Mouse (Mus musculus) embryonic facial prominence, embryonic 11.5 days (tissue): ENCODE results near the gene Gm10139. TPM values are rescaled to one million over a fixed set of nuclear protein-coding genes. Genes with fewer than 3 reads are reported as not detected.
"Not testable (repeated sequence)": the region's sequence is repeated elsewhere in the genome, so short reads cannot be mapped to it uniquely, and the experiment has no call there.

Source experiments
- ATAC-seq: fragments of 200-750 bp; cut with Nextera tagmentation; replicated peaks from 2 replicates; pipeline ENCODE4 v1.8.0; 2017; ENCODE audit warnings: low read depth; ENCODE audit not compliant: insufficient number of reproducible peaks, low FRiP score, low TSS enrichment
- DNase-seq: peaks from one replicate; pipeline ENCODE4 v3.0.0-alpha.2; 2015; ENCODE audit warnings: low spot score
- H3K27ac ChIP-seq: fragments of 300-500 bp; sonication (generic); replicated peaks from 2 replicates; pipeline ENCODE4 v1.5.1; 2014; ENCODE audit warnings: mild to moderate bottlenecking, low read depth, low read length, control low read depth
- H3K27me3 ChIP-seq: fragments of 300-500 bp; sonication (generic); 2 replicates; pipeline ENCODE4 v1.6.1; 2014; ENCODE audit warnings: mild to moderate bottlenecking, low read length, moderate library complexity, mixed read lengths; ENCODE audit not compliant: control insufficient read depth, insufficient read depth
- H3K36me3 ChIP-seq: fragments of 300-500 bp; sonication (generic); replicated peaks from 2 replicates; pipeline ENCODE4 v1.6.1; 2014; ENCODE audit warnings: low read depth, mild to moderate bottlenecking, low read length, moderate library complexity, mixed read lengths; ENCODE audit not compliant: control insufficient read depth, insufficient read depth
- H3K4me1 ChIP-seq: fragments of 300-500 bp; sonication (generic); 2 replicates; pipeline ENCODE4 v1.6.1; 2014; ENCODE audit warnings: low read length, mixed read lengths; ENCODE audit not compliant: control insufficient read depth, insufficient read depth
- H3K4me2 ChIP-seq: fragments of 300-500 bp; sonication (generic); 2 replicates; pipeline ENCODE4 v1.6.1; 2014; ENCODE audit warnings: low read depth, mild to moderate bottlenecking, control low read depth, low read length, moderate library complexity
- H3K4me3 ChIP-seq: fragments of 300-500 bp; sonication (generic); 2 replicates; pipeline ENCODE4 v1.5.1; 2014; ENCODE audit warnings: low read depth, low read length, control low read depth
- H3K9ac ChIP-seq: fragments of 300-500 bp; sonication (generic); replicated peaks from 2 replicates; pipeline ENCODE4 v1.6.1; 2014; ENCODE audit warnings: mild to moderate bottlenecking, control low read depth, low read length
- H3K9me3 ChIP-seq: fragments of 300-500 bp; sonication (generic); replicated peaks from 2 replicates; pipeline ENCODE4 v1.6.1; 2016; ENCODE audit warnings: mild to moderate bottlenecking, low read length, inconsistent platforms, mixed read lengths; ENCODE audit not compliant: control insufficient read depth
- WGBS: fragments of 180-500 bp; shearing (Covaris S2); extraction: QIAGEN DNeasy Blood & Tissue Kit; methylation state at CpG from one replicate; pipeline ENCODE4 v1.1.7; 2014; 5-methylcytosine and 5-hydroxymethylcytosine counted together
- polyA plus RNA-seq: library from polyadenylated mRNA; unstranded; fragments of >200 nt; fragmentation: Nextera tagmentation; extraction: Ambion mirVana; gene quantifications from 2 replicates; pipeline ENCODE4 v1.2.1, GENCODE M21; 2014

The Gm10139 gene
- polyA plus RNA-seq: not detected in 2 replicates

DNA sequence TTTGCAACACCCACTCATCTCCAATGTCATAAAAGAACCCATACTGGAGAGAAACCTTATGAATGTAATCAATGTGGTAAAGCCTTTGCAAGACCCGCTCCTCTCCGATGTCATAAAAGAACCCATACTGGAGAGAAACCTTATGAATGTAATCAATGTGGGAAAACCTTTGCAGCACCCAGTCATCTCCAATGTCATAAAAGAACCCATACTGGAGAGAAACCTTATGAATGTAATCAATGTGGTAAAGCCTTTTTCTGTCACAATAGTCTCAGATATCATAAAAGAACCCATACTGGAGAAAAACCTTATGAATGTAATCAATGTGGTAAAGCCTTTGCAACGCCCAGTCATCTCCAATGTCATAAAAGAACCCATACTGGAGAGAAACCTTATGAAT, at the start of gene Gm10139:
Gene Gm10139 (plus strand): TSS at position 301 of the 400 bp plus-strand sequence.
- not testable (repeated sequence) for H3K4me1 ChIP-seq, H3K36me3 ChIP-seq, DNase-seq, ATAC-seq, H3K9me3 ChIP-seq, H3K27ac ChIP-seq, H3K4me2 ChIP-seq, H3K27me3 ChIP-seq, H3K4me3 ChIP-seq, H3K9ac ChIP-seq
- 67% methylated on average over 1 of the region's 3 CpGs for WGBS

DNA sequence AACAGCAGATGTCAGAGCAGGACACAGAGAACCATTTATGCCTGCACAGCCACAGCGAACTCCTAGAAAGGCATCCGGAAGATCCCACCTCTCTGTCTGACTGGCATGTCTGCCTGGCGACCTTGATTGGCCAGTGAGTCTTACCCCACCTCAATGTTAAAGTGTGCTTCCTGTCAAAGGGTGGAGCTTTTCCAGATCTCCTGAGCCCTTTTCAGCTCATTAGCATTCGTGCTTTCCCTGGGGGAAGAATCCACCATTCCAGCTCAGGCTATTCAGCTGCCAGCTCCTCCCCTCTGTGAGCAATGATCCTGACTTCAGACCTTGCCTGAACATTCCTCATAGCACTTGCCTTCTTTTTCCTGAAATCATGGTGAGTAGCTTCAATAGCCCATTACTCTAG, 45.2 kb downstream of the Gm10139 start:
- not testable (repeated sequence) for H3K9ac ChIP-seq, H3K4me1 ChIP-seq, H3K4me3 ChIP-seq, H3K4me2 ChIP-seq, ATAC-seq, H3K9me3 ChIP-seq, H3K27ac ChIP-seq, H3K27me3 ChIP-seq, H3K36me3 ChIP-seq, DNase-seq
- 81% methylated on average over 4 of the region's 4 CpGs for WGBS

Other genes starting within 250 kb of the Gm10139 start
- gene Zfp369, start 233.9 kb upstream of the Gm10139 start, polyA plus RNA-seq: 17.1 and 19.3 TPM in 2 replicates